Mouse (Mus musculus) C2C12 (cell line): Measurements from ENCODE around the gene Tmem203. TPM values are rescaled to one million over a fixed set of nuclear protein-coding genes. Genes with fewer than 3 reads are reported as not detected.

ENCODE experiments used
- H3K27me3 ChIP-seq: one replicate; pipeline ENCODE4 v1.6.1; 2011; ENCODE audit not compliant: control insufficient read depth, insufficient read depth, insufficient read length
- H3K36me3 ChIP-seq: one replicate; pipeline ENCODE4 v1.6.1; 2011; ENCODE audit not compliant: control insufficient read depth, insufficient read depth
- H3K4me3 ChIP-seq: one replicate; pipeline ENCODE4 v1.5.1; 2011; ENCODE audit warnings: mild to moderate bottlenecking, control low read depth; ENCODE audit not compliant: poor library complexity, insufficient read depth, severe bottlenecking
- H3K79me2 ChIP-seq: one replicate; pipeline ENCODE4 v1.6.1; 2011; ENCODE audit not compliant: control insufficient read depth, insufficient read depth
- H3K79me3 ChIP-seq: one replicate; pipeline ENCODE4 v1.6.1; 2011; ENCODE audit warnings: low read depth, control low read depth
- H3ac ChIP-seq: one replicate; pipeline ENCODE3; 2011; ENCODE audit warnings: low read depth; ENCODE audit not compliant: control insufficient read depth, insufficient read length
- CEBPB ChIP-seq: IDR thresholded peaks from one replicate; pipeline ENCODE4 v1.6.1; 2011; ENCODE audit warnings: low read depth, mild to moderate bottlenecking, control low read depth, moderate library complexity
- CTCF ChIP-seq: IDR thresholded peaks from one replicate; pipeline ENCODE4 v1.5.1; 2011; ENCODE audit not compliant: control insufficient read depth, insufficient read depth, insufficient read length
- FOSL1 ChIP-seq: IDR thresholded peaks from one replicate; pipeline ENCODE4 v1.8.0; 2011; ENCODE audit warnings: mild to moderate bottlenecking, low read length; ENCODE audit not compliant: poor library complexity, insufficient read depth, severe bottlenecking
- MAX ChIP-seq: IDR thresholded peaks from one replicate; pipeline ENCODE4 v1.6.1; 2011; ENCODE audit warnings: mild to moderate bottlenecking, control low read depth
- MYOD1 ChIP-seq: IDR thresholded peaks from one replicate; pipeline ENCODE4 v1.6.1; 2011; ENCODE audit warnings: low read depth; ENCODE audit not compliant: control insufficient read depth, insufficient read length
- MYOG ChIP-seq: IDR thresholded peaks from one replicate; pipeline ENCODE4 v1.6.1; 2011; ENCODE audit not compliant: control insufficient read depth, insufficient read length; ENCODE audit errors: extremely low read depth
- USF1 ChIP-seq: IDR thresholded peaks from one replicate; pipeline ENCODE4 v1.6.1; 2011; ENCODE audit warnings: low read depth, mild to moderate bottlenecking, control low read depth, moderate library complexity
- polyA plus RNA-seq: library from polyadenylated mRNA; unstranded; fragments of >200 nt; fragmentation: generic; extraction: Trizol; gene quantifications from one replicate; pipeline ENCODE4 v1.2.1, GENCODE M21; 2012; ENCODE audit warnings: missing spikeins

Gene Tmem203
- polyA plus RNA-seq, 1 experiment, result 28.5 TPM

DNA sequence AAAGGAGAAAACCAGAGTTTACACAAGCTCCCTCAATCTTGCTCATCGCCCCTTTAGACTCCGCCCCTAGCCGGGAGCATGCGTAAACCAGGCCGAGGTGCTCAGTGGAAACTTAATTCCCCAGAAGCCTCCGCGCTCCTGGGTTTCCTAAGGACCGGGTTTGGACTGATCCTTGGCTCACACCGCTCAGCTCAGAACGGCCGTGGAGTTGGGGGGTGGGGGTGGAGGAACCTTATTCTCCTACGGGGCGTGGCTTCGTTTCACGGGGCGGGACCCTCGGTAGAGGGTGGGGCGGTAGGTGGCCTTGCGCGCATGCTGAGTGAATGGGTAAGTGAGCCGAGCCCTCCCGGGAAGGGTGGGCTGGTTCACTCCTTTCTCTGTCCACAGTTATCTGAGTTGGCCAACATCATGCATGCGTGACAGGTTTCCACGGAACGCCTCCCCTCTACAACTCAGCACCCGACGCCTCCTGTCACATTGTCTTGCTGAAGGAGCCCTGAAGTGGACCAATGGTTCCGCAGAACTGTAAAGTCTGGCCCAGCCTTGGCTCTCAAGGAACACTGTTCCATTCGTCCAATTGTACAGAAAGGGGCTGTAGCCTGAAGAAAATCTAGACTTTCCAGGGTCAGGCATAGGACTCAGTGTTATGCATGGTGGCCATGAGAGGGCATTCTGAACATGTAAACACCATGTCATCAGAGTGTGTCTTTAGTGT lies 14.4 kb upstream of the Tmem203 start:
- no peaks in the 10 kb centered on the region for H3K79me3 ChIP-seq
- no peak overlapping the region for H3K4me3 ChIP-seq
- H3K79me2 ChIP-seq, result no peaks in the 10 kb centered on the region
- peaks cover 5% of the 10 kb centered on the region for H3K36me3 ChIP-seq
- H3K27me3 ChIP-seq, result peaks cover 28% of the 10 kb centered on the region
- peak overlapping the region; percentile 5 for H3ac ChIP-seq
- TF ChIP-seq CTCF, result no peak
- TF ChIP-seq MAX, result no peak
- TF ChIP-seq USF1, result no peak
- TF ChIP-seq MYOG, result no peak
- TF ChIP-seq CEBPB, result no peak
- no peak for TF ChIP-seq MYOD1
- TF ChIP-seq FOSL1, result no peak

DNA sequence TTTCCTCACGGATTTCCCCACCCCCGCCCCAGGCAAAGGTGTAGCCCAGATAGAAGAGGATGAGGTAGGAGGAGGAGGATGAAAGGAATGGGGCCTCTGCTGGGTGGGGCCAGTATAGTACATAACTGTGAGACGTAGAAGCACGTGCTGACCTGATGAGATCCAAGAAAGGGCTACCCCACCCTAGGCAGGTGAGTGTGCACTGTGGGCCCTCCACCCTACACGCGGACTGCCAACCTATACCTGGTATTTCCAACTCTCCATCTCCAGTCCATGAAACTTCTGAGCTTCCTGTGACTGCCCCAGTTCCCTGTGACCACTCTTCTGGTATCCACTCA lies 13.8 kb upstream of the Tmem203 start:
- Histone ChIP-seq H3K79me2 (no peaks in the 10 kb centered on the region), H3K36me3 (peaks cover 5% of the 10 kb centered on the region), H3K79me3 (no peaks in the 10 kb centered on the region), H3K27me3 (peaks cover 24% of the 10 kb centered on the region), H3ac (no peak overlapping the region), H3K4me3 (no peak overlapping the region)
- no peak for TF ChIP-seq CEBPB
- no peak for TF ChIP-seq MYOD1
- no peak for TF ChIP-seq USF1
- no peak for TF ChIP-seq MYOG
- no peak for TF ChIP-seq MAX
- TF ChIP-seq CTCF, result no peak
- no peak for TF ChIP-seq FOSL1

DNA sequence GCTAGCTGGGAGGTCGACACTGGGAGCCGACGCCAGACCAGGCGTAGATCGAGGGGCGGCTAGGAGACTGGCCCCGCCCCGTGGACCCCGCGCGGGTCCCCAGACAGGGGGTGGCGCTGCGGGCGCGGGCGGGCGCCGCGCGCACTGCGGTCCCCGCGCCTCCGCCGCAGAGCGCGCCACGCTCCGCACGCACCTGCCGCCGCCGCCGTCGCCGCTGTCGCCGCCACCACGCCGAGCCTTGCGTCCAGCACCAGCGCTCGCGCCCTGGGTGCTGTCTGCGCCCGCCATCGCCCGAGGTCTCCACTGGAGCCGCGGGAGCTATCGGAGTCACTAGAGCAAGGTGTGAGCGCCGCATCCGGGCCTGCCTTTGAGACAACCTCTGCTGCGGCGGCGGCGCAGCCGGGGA lies 13.1 kb upstream of the Tmem203 start, which contains the start of the genes Rnf208 and Cysrt1:
Gene Rnf208, plus strand, starts transcription at position 155 of the 406 bp plus-strand sequence.
Gene Cysrt1, minus strand, starts transcription at position 352 of the 406 bp plus-strand sequence.
- Histone ChIP-seq H3K79me3 (no peaks in the 10 kb centered on the region), H3K79me2 (no peaks in the 10 kb centered on the region), H3K27me3 (peaks cover 24% of the 10 kb centered on the region), H3ac (no peak within 1 kb of the TSS), H3K36me3 (peaks cover 5% of the 10 kb centered on the region), H3K4me3 (no peak within 1 kb of the TSS)
- TF ChIP-seq MYOD1 (no peak), FOSL1 (no peak), MAX (no peak), CTCF (no peak), USF1 (no peak), CEBPB (no peak), MYOG (no peak)

DNA sequence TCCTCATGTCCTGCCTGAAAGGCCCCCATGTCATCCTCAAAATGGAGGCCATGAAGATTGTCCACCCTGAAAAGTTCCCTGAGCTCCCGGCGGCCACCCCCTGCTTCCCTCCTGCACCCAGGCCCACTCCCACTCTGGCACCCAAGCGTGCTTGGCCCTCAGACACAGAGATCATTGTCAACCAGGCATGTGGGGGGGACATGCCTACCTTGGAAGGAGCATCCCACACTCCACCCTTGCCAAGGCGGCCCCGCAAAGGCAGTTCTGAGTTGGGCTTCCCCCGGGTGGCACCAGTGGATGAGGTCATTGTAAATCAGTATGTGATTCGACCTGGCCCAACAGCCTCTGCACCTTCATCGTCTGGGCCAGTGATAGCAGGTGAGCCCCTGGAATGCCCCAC lies 11.9 kb upstream of the Tmem203 start:
- H3K79me2 ChIP-seq, result no peaks in the 10 kb centered on the region
- no peak overlapping the region for H3K4me3 ChIP-seq
- H3K79me3 ChIP-seq, result no peaks in the 10 kb centered on the region
- H3ac ChIP-seq, result no peak overlapping the region
- H3K36me3 ChIP-seq, result peaks cover 11% of the 10 kb centered on the region
- no peak for TF ChIP-seq MYOG
- no peak for TF ChIP-seq CTCF
- TF ChIP-seq MYOD1, result no peak
- no peak for TF ChIP-seq MAX
- TF ChIP-seq USF1, result no peak
- no peak for TF ChIP-seq CEBPB
- TF ChIP-seq FOSL1, result no peak
- peaks cover 24% of the 10 kb centered on the region for H3K27me3 ChIP-seq

DNA sequence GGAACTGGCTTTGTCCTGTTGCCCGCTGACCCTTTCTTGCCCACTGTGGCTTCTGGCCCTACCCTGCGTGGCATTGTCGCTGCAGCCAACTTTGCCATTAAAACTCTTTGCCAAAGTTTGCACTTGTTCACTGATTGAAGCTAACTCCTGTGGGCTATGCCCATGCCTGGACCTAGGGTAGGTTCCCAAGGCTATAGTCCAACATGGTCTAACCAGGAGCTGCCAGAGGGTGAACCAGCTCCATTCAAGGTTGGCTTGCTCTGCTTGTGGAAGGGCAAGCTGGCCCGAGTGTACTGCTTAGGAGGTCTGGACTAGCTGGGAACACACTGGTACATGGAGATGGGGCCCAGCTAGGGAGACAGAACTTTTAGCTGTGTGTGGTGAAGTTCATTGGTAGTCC lies 11.1 kb upstream of the Tmem203 start:
- no peaks in the 10 kb centered on the region for H3K79me2 ChIP-seq
- no peak overlapping the region for H3ac ChIP-seq
- H3K27me3 ChIP-seq, result peaks cover 21% of the 10 kb centered on the region
- no peak for TF ChIP-seq MAX
- H3K4me3 ChIP-seq, result no peak overlapping the region
- H3K36me3 ChIP-seq, result peaks cover 17% of the 10 kb centered on the region
- no peaks in the 10 kb centered on the region for H3K79me3 ChIP-seq

DNA sequence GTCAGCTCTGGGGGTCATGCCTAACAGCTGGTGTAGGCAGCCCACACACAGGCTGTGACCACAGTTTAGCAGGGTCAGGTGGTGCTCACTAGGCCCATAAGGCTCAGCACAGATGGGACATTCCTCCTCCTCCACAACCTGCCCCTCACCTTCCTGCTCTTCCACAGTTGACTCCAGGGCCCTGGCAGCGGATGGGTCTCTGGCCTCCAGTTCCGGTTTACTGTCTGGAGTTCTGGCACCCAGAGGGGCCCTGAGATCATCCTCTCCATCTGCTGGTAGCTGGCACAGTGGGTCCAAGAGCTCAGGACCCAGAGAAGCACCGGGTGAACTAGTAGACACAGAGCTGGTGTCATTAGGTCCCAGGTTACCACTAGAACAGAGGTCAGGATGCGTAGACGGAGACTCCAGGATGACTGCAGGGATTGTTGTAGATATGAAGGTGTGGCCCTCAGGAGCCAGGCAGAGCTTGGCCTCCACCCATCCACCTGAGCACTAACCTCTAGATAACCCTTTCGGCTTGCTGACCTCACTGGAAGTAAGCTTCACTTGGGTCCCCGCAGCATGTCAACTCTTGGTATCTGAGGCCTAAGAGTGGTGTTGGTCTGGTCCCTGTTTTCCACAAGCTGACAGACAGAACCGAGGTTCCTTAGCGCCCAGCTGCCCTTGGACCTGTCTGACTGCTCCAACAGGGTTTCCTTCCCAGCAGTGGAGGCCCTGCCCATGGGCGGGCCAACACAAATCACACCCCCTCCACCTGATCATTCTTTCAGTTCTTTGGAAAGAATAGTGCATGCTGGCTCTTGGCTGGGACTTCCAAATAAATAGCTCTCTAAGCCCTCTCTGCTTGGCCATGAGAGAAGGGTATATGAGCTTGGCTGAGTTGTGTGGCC lies 8.8 kb upstream of the Tmem203 start, which contains the start of gene AL732309.1:
Gene AL732309.1, minus strand, starts transcription at position 681 of the 890 bp plus-strand sequence.
- Histone ChIP-seq H3K36me3 (peaks cover 39% of the 10 kb centered on the region), H3ac (no peak within 1 kb of the TSS), H3K79me2 (no peaks in the 10 kb centered on the region), H3K27me3 (peaks cover 19% of the 10 kb centered on the region), H3K4me3 (no peak within 1 kb of the TSS), H3K79me3 (no peaks in the 10 kb centered on the region)
- no peak for TF ChIP-seq FOSL1
- no peak for TF ChIP-seq MYOG
- no peak for TF ChIP-seq CEBPB
- TF ChIP-seq MAX, result no peak
- no peak for TF ChIP-seq MYOD1
- no peak for TF ChIP-seq CTCF
- TF ChIP-seq USF1, result no peak
